Mouse (Mus musculus) CD4-positive, CD25-positive, alpha-beta regulatory T cell, adult 4 months (primary cell): ENCODE data around the gene Kif13a. TPM values are rescaled to one million over a fixed set of nuclear protein-coding genes. Genes with fewer than 3 reads are reported as not detected.

ENCODE experiments used
- ATAC-seq: one replicate; pipeline ENCODE4 v1.8.0; 2017
- polyA plus RNA-seq, 2 experiments: library from polyadenylated mRNA; unstranded; fragments of 100-300 nt; shearing (Covaris generic); gene quantifications; one replicate each; pipeline ENCODE4 v1.2.1; 2017

Gene Kif13a
- polyA plus RNA-seq, 2 experiments from 2014 or later, result 5.6 to 7.0 TPM

DNA sequence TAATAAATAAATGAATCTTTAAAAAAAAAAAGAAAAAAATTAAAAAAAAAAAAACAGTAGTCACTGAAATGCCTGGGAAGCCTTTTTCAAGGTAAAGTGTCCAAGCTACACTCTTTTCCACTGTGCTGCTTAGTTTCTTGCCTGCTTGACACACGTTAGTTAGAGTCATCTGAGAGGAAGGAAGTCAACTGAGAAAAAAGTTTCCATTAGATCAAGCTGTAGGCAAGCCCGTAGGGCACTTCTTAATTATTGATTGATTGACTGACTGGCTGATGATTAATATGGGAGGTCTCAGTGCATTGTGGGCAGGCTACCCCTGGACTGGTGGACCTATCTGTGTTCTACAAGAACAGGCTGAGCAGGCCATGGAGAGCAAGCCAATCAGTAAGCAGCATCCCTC, 9.9 kb downstream of the Kif13a start:
- ATAC-seq, result peak; percentile 90

- ATAC-seq, result no peak
These were observed 11.2 kb downstream of the Kif13a start for GRCm38 (mm10) chr13:46918509-46918908.

GRCm38 (mm10) chr13:46911960-46912359, 17.7 kb downstream of the Kif13a start:
- no peak for ATAC-seq

GRCm38 (mm10) chr13:46911018-46911419, 18.6 kb downstream of the Kif13a start:
- ATAC-seq, result no peak

DNA sequence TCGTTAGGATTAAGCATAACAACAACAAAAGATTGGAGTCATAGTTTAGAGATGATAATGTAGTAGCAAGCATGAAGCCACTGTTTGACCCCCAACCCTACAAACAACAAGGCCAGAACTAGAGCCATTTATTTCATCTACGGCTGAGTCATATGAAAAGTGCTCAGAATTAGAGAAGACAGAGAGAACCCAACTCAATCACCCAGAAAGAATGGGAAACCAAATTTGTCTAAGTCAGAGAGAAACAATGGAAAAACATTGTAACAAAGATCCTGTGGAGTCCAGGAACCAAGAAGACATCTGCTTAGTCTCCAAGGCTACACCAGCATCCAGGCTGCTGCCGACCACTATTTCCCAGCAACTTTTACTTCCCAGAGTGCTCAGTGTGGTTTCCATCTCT, 19.7 kb downstream of the Kif13a start:
- ATAC-seq, result no peak

DNA sequence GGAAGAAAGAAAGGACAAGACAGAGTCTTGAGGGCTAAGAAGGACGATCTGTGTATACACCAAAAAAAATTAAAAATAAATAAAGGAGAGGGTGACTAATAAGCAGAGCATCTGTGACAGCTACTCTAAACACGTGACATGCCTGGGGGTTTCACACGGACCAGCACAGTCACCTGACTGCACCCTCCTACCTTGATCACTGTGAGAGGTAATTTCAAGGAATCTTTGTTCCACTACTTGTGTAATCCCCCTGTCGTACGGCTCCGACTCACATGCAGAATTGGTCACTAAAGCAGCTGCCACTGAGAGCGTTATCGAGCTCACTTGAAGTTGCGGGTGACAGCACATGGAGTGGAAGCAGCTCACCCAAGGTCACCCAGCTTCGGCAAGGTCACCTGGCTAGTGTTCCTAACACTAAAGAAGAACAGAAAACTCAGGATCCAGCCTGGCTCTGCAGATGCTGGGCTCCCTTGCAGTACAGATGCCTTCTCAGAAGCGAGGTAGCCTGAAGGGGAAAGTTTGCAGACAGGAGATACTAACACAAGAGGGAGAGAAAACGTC, 20.6 kb downstream of the Kif13a start:
- peak; percentile 72 for ATAC-seq

DNA sequence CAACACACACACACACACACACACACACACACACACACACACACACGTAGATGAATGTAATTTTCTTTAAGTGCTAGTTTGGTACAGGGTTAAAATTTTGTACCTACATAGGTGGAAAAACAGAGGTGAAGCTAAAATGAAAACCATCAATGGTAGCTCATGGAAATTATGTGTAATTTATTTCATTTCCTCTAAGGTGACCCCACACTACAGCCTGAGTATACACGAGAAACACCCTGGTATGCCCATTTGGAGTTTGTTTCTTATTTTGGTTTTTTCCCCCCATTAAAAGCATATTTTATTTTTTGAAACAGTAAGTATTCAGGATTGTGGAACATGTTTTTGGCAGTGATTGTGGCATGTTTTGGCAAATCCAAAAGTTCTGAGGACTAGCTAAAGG, 21.3 kb downstream of the Kif13a start:
- ATAC-seq, result no peak

- ATAC-seq, result peak; percentile 63
These were observed 21.8 kb downstream of the Kif13a start for GRCm38 (mm10) chr13:46907861-46908260.

DNA sequence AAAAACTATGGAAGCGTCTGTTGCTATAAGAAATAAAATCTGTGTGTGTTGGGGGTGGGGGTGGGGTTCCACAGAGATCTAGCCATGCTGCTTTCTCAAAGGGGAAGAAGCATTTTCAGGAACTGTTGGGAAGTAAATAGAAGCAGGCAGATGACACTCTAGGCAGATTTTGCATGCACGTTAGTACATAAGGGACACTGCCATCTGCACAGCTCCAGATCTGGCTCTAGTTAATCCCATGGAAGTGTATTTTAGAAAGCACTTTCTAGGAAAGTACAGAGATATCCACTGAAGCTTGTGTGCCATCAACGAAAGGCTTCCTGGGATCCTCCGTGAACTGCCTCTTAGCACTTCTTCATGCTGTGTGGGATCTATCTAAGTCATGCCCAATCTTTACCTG, 22.6 kb downstream of the Kif13a start:
- no peak for ATAC-seq

- ATAC-seq, result no peak
These were observed 23.7 kb downstream of the Kif13a start for GRCm38 (mm10) chr13:46905971-46906370.

DNA sequence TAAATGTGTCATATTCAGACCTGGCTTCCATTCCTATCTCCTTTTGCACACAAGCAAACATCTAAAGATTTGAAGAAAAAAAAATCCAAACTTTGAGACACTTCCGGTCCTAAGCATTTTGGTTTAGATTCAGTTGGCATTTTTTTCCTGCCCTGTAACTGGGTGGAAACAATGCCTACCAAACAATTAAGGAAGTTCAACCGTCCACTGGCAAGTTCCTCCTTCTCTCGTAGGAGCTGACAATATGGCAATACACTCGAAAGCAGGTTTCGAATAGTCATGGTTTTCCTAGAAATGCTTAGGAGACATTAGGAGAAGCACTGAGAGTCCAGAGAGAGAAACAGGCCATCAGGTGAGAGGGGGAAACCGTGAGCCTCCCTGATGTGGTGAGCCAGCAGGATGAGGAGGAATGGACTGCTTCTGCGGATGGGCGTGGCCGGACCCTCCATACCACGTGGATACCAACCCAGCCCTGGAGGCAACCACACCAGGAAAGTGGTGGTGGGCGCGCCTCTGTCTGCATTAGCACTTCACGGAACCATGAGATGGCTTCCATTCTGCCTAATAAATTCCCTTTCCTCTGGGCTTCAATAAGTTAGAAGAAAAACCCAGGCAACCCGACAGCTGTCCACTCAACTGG, 24.6 kb downstream of the Kif13a start:
- ATAC-seq, result no peak

DNA sequence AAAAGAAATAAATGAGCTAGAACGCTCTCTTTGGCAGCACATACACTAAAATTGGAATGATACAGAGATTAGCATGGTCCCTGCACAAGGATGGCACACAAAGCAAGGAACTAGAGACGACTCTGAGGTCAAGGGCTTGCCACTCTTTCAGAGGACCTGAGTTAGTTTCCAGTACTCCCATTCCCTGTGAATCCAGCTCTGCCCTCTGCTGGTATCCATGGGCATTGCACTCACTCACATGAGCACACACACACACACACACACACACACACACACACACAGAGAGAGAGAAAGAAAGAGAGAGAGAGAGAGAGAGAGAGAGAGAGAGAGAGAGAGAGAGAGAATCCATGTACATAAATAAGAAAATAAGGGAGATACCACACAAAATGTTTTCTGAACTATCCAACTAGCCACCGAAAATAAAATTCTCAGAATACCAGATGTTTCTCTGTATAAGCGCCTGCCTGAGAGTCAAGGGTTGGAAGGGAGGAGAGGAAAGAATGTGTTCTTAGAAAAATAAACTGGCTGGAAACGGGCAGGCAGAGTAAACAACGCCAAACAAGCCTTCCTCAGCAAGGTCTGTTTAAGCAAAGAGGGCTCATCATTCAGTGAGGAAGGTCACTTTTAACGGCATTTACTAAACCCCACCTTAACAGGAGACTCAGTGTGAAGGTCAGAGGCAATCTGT, 27.0 kb downstream of the Kif13a start:
- no peak for ATAC-seq

- no peak for ATAC-seq
These were observed 28.7 kb downstream of the Kif13a start for GRCm38 (mm10) chr13:46900870-46901555.

DNA sequence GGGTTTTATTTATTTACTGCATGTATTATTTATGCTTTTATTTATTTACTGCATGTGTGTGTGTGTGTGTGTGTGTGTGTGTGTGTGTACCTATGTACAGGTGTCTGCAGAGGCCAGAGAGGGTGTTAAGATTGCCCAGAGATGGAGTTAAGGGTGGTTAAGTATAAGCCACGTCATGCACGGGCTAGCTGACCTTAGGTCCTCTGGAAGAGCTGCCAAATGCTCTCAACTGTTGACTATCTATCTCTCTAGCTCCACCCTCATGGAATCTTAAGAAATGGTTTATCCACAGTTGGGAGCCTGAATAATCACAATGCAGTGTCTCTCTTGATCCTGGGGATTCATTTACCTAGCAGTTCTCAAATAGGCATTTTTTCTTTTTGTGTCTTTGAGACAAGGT, 30.8 kb downstream of the Kif13a start:
- ATAC-seq, result no peak

- ATAC-seq, result no peak
These were observed 31.3 kb downstream of the Kif13a start for GRCm38 (mm10) chr13:46898411-46898810.

- ATAC-seq, result no peak
These were observed 37.3 kb downstream of the Kif13a start for GRCm38 (mm10) chr13:46892380-46892779.

- ATAC-seq, result no peak
These were observed 41.5 kb downstream of the Kif13a start for GRCm38 (mm10) chr13:46888150-46888683.

DNA sequence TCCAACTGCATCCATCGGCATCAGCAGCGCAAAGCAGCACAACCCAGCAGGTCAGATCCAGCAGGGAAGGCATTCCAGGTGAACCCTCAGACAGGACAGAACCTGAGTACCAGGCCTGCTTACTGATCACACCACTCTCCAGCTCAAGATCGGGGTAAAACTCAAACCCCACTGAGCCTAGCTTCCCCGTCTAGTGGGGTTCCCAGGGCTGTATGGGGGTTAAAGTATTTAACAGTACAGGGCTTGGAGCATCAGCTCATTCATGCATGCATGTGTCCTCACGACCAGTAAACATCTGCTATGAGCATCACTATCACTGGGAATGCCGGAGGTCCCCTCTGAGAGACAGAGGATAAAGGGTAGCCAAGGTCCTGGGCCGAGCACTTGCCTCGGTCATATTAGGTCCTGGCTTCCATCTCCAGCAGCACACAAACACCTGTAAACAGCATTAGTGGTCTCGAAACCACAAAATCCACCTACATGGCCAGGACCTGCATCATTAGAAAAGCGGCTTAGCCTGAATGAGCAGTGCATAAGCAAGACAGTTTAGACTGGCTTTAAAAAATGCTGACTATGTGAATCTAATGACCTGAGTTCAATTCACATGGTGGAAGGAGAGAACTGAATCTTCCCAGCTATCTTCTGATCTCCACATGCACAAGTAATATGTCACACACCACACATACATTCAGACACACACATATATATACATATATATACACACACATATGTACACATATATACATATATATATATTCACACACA, 43.0 kb downstream of the Kif13a start:
- ATAC-seq, result no peak

GRCm38 (mm10) chr13:46885759-46886060, 44.0 kb downstream of the Kif13a start:
- ATAC-seq, result no peak

DNA sequence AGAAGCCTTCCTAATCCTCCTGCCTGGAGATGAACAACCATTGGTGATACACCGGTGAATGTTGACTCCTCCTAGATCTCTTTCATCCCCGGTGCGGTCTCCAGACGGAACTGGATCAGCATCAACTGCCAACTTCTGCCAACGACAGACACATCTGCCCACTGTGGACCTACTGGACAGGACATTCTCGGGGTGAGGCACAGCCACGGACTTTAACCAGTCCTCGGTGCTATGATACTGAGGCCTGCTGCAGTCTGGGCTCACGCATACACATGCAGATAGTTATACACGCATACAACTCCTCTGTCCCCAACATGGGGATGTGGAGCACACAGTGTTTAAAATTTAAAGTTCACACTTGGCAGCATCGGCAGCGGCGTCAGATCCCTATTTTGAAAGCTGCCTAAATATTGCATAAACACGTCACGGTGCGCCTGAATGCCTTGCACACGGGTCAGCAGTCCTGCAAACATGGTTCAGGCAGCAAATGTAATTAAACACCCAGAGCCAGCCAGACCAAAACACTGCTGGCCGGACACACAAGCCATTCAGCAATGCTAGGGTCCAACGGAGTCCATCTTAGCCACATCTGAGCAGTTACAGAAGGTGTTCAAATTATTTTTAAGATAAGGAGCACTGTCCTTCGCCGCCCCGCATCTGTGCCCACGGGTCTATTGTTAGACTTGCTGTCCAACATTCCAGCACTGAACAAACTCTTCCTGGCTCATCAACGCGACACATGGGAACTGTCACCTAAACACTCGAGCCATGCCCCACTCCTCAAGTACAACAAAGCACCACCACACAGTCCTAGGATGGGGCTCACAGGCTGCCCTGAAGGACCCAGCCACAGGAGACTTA, 44.5 kb downstream of the Kif13a start:
- ATAC-seq, result no peak

GRCm38 (mm10) chr13:46883976-46884375, 45.7 kb downstream of the Kif13a start:
- ATAC-seq, result no peak

DNA sequence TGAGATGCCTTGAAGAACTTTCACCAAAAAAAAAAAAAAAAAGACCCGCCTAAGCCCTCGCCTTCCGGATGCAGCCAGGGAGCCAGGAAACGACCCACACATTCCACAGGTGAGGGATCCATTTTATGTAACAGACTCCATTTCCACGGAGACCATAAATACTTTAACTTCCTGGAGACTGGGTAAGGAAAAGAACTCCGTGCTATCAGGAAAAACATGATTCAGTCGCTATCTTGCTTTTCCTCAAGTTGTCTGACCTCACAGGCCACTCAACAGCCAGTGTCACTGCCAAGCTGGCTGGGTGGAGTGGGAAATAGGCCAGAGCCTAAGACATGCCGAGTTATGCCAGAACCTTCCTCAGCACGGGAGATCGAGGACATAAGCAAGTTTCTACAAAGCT, 46.3 kb downstream of the Kif13a start:
- no peak for ATAC-seq
